Mouse (Mus musculus) kidney, embryonic 16.5 days (tissue): Measurements from ENCODE around the gene Pcnx2. TPM values are rescaled to one million over a fixed set of nuclear protein-coding genes. Genes with fewer than 3 reads are reported as not detected.

Experiments used
- ATAC-seq: fragments of 200-750 bp; cut with Nextera tagmentation; 2 replicates; pipeline ENCODE4 v1.8.0; 2017; ENCODE audit warnings: moderate TSS enrichment; ENCODE audit not compliant: low FRiP score, low TSS enrichment
- H3K27ac ChIP-seq: fragments of 300-500 bp; sonication (generic); 2 replicates; pipeline ENCODE4 v1.5.1; 2014; ENCODE audit warnings: low read length
- H3K27me3 ChIP-seq: fragments of 300-500 bp; sonication (generic); 2 replicates; pipeline ENCODE4 v1.6.1; 2014; ENCODE audit warnings: low read length, control low read depth, mixed read lengths; ENCODE audit not compliant: insufficient read depth
- H3K36me3 ChIP-seq: fragments of 300-500 bp; sonication (generic); 2 replicates; pipeline ENCODE4 v1.6.1; 2014; ENCODE audit warnings: low read length, control low read depth, mixed read lengths; ENCODE audit not compliant: insufficient read depth
- H3K4me1 ChIP-seq: fragments of 300-500 bp; sonication (generic); 2 replicates; pipeline ENCODE4 v1.6.1; 2014; ENCODE audit warnings: low read length, control low read depth, mixed read lengths; ENCODE audit not compliant: insufficient read depth
- H3K4me2 ChIP-seq: fragments of 300-500 bp; sonication (generic); replicated peaks from 2 replicates; pipeline ENCODE4 v1.6.1; 2014; ENCODE audit warnings: low read depth, low read length
- H3K4me3 ChIP-seq: fragments of 300-500 bp; sonication (generic); 2 replicates; pipeline ENCODE4 v1.5.1; 2014; ENCODE audit warnings: mild to moderate bottlenecking, low read length
- H3K9ac ChIP-seq: fragments of 300-500 bp; sonication (generic); replicated peaks from 2 replicates; pipeline ENCODE4 v1.6.1; 2014; ENCODE audit warnings: low read length
- H3K9me3 ChIP-seq: fragments of 300-500 bp; sonication (generic); 2 replicates; pipeline ENCODE4 v1.6.1; 2016; ENCODE audit warnings: low read length, control low read depth
- WGBS: fragments of 180-500 bp; shearing (Covaris S2); extraction: QIAGEN DNeasy Blood & Tissue Kit; methylation state at CpG from one replicate; pipeline ENCODE4 v1.1.7; 2014; 5-methylcytosine and 5-hydroxymethylcytosine counted together
- polyA plus RNA-seq: library from polyadenylated mRNA; unstranded; fragments of >200 nt; fragmentation: Nextera tagmentation; extraction: Ambion mirVana; gene quantifications from 2 replicates; pipeline ENCODE4 v1.2.1, GENCODE M21; 2015

Pcnx2 gene
- polyA plus RNA-seq, 1 experiment from 2014 or later: 0.27 TPM

GRCm38 (mm10) chr8:125777478-125778164, 120.5 kb downstream of the Pcnx2 start:
- Histone ChIP-seq H3K27me3 (no peaks in the 10 kb centered on the region), H3K36me3 (no peaks in the 10 kb centered on the region), H3K4me2 (no peak overlapping the region), H3K9ac (no peak overlapping the region), H3K27ac (peak overlapping the region; percentile 13; the same call in 1 of the 2 replicates), H3K9me3 (no peaks in the 10 kb centered on the region), H3K4me3 (no peak overlapping the region), H3K4me1 (peaks cover 29% of the 10 kb centered on the region)
- WGBS: 58% methylated on average over 12 of the region's 12 CpGs
- ATAC-seq: no peak

- WGBS: 50% methylated on average over 6 of the region's 6 CpGs
- no peaks in the 10 kb centered on the region for H3K27me3 ChIP-seq
- H3K4me2 ChIP-seq: no peak overlapping the region
- H3K4me1 ChIP-seq: peaks cover 25% of the 10 kb centered on the region
- no peak overlapping the region for H3K9ac ChIP-seq
- no peak overlapping the region for H3K4me3 ChIP-seq
- no peak overlapping the region for H3K27ac ChIP-seq
- ATAC-seq: no peak
- no peaks in the 10 kb centered on the region for H3K36me3 ChIP-seq
- no peaks in the 10 kb centered on the region for H3K9me3 ChIP-seq
Observed at GRCm38 (mm10) chr8:125776800-125777199, 121.3 kb downstream of the Pcnx2 start.

- 93% methylated on average over 3 of the region's 3 CpGs for WGBS
- ATAC-seq: no peak
- no peaks in the 10 kb centered on the region for H3K9me3 ChIP-seq
- H3K4me3 ChIP-seq: no peak overlapping the region
- peaks cover 24% of the 10 kb centered on the region for H3K4me1 ChIP-seq
- no peak overlapping the region for H3K4me2 ChIP-seq
- H3K27me3 ChIP-seq: no peaks in the 10 kb centered on the region
- no peak overlapping the region for H3K9ac ChIP-seq
- H3K27ac ChIP-seq: no peak overlapping the region
- no peaks in the 10 kb centered on the region for H3K36me3 ChIP-seq
Observed at GRCm38 (mm10) chr8:125776314-125776713, 121.8 kb downstream of the Pcnx2 start.

GRCm38 (mm10) chr8:125775031-125775430, 123.1 kb downstream of the Pcnx2 start:
- no peak for ATAC-seq
- Histone ChIP-seq H3K9ac (no peak overlapping the region), H3K36me3 (no peaks in the 10 kb centered on the region), H3K4me1 (peaks cover 18% of the 10 kb centered on the region), H3K4me3 (no peak overlapping the region), H3K9me3 (no peaks in the 10 kb centered on the region), H3K4me2 (no peak overlapping the region), H3K27ac (no peak overlapping the region), H3K27me3 (no peaks in the 10 kb centered on the region)
- WGBS: 69% methylated on average over 3 of the region's 3 CpGs

GRCm38 (mm10) chr8:125773281-125773803, 124.8 kb downstream of the Pcnx2 start:
- no peak overlapping the region for H3K9ac ChIP-seq
- no peaks in the 10 kb centered on the region for H3K36me3 ChIP-seq
- ATAC-seq: no peak
- H3K27ac ChIP-seq: no peak overlapping the region
- no peaks in the 10 kb centered on the region for H3K27me3 ChIP-seq
- H3K4me1 ChIP-seq: peaks cover 11% of the 10 kb centered on the region
- H3K4me2 ChIP-seq: no peak overlapping the region
- no peak overlapping the region for H3K4me3 ChIP-seq
- no peaks in the 10 kb centered on the region for H3K9me3 ChIP-seq
- WGBS: 78% methylated on average over 7 of the region's 7 CpGs

- no peak for ATAC-seq
- H3K36me3 ChIP-seq: no peaks in the 10 kb centered on the region
- no peak overlapping the region for H3K4me2 ChIP-seq
- H3K9ac ChIP-seq: no peak overlapping the region
- no peaks in the 10 kb centered on the region for H3K27me3 ChIP-seq
- WGBS: 59% methylated on average over 2 of the region's 2 CpGs
- H3K27ac ChIP-seq: no peak overlapping the region
- no peaks in the 10 kb centered on the region for H3K9me3 ChIP-seq
- H3K4me1 ChIP-seq: 0 out of 2 replicates have a peak, but pooled peaks cover 3% of the 10 kb centered on the region
- no peak overlapping the region for H3K4me3 ChIP-seq
Observed at GRCm38 (mm10) chr8:125772300-125772699, 125.8 kb downstream of the Pcnx2 start.

- Histone ChIP-seq H3K27ac (no peak overlapping the region), H3K4me1 (no peaks in the 10 kb centered on the region), H3K4me2 (no peak overlapping the region), H3K9ac (no peak overlapping the region), H3K4me3 (no peak overlapping the region), H3K36me3 (no peaks in the 10 kb centered on the region), H3K9me3 (no peaks in the 10 kb centered on the region), H3K27me3 (no peaks in the 10 kb centered on the region)
- ATAC-seq: no peak
- WGBS: 77% methylated on average over 10 of the region's 10 CpGs
Observed at GRCm38 (mm10) chr8:125768079-125768478, 130.0 kb downstream of the Pcnx2 start.

GRCm38 (mm10) chr8:125763066-125763786, 134.9 kb downstream of the Pcnx2 start:
- Histone ChIP-seq H3K4me3 (no peak overlapping the region), H3K27ac (no peak overlapping the region), H3K4me1 (no peaks in the 10 kb centered on the region), H3K4me2 (no peak overlapping the region), H3K27me3 (no peaks in the 10 kb centered on the region), H3K9me3 (no peaks in the 10 kb centered on the region), H3K9ac (no peak overlapping the region), H3K36me3 (no peaks in the 10 kb centered on the region)
- no peak for ATAC-seq
- WGBS: 86% methylated on average over 16 of the region's 16 CpGs

GRCm38 (mm10) chr8:125759022-125759421, 139.1 kb downstream of the Pcnx2 start:
- H3K4me2 ChIP-seq: no peak overlapping the region
- ATAC-seq: no peak
- H3K27ac ChIP-seq: no peak overlapping the region
- H3K9me3 ChIP-seq: no peaks in the 10 kb centered on the region
- H3K27me3 ChIP-seq: no peaks in the 10 kb centered on the region
- H3K36me3 ChIP-seq: no peaks in the 10 kb centered on the region
- H3K9ac ChIP-seq: no peak overlapping the region
- H3K4me3 ChIP-seq: no peak overlapping the region
- WGBS: 52% methylated on average over 10 of the region's 10 CpGs
- peaks cover 6% of the 10 kb centered on the region; the same call in 1 of the 2 replicates for H3K4me1 ChIP-seq

GRCm38 (mm10) chr8:125757106-125757496, 141.0 kb downstream of the Pcnx2 start:
- H3K9me3 ChIP-seq: no peaks in the 10 kb centered on the region
- no peaks in the 10 kb centered on the region for H3K36me3 ChIP-seq
- H3K4me2 ChIP-seq: no peak overlapping the region
- 61% methylated on average over 1 of the region's 1 CpGs for WGBS
- H3K4me3 ChIP-seq: no peak overlapping the region
- no peak overlapping the region for H3K27ac ChIP-seq
- H3K27me3 ChIP-seq: peaks cover 2% of the 10 kb centered on the region; the same call in 1 of the 2 replicates
- ATAC-seq: 0 out of 2 replicates have a peak, but pooled peaks have one; percentile 21
- H3K4me1 ChIP-seq: peaks cover 6% of the 10 kb centered on the region; the same call in 1 of the 2 replicates
- no peak overlapping the region for H3K9ac ChIP-seq
